Mouse (Mus musculus) cortical plate, adult 2 months (tissue): Measurements from ENCODE around the gene Fgd2.

ENCODE experiments used
- CTCF ChIP-seq: fragments of 200-500 bp; IDR thresholded peaks from 2 replicates; pipeline ENCODE4 v1.5.1; 2011; ENCODE audit warnings: mild to moderate bottlenecking, control low read depth, low read length; ENCODE audit not compliant: insufficient read depth; ENCODE audit errors: extremely low read depth
- POLR2A ChIP-seq: fragments of 200-500 bp; IDR thresholded peaks from 2 replicates; pipeline ENCODE4 v1.6.1; 2011; ENCODE audit warnings: mild to moderate bottlenecking, low read length, control low read depth; ENCODE audit not compliant: insufficient read depth; ENCODE audit errors: extremely low read depth

- TF ChIP-seq CTCF, result no peak
- TF ChIP-seq POLR2A, result no peak
Measured at GRCm38 (mm10) chr17:29365105-29365621, 4.4 kb downstream of the Fgd2 start.
